Mouse (Mus musculus): ENCODE data around the gene Miox.

Miox gene

GRCm38 (mm10) chr15:89365141-89365551 lies 30.9 kb downstream of the Miox start:
- no peak for DNase-seq (ENCODE audit: low spot score)

GRCm38 (mm10) chr15:89372068-89372467 lies 37.9 kb downstream of the Miox start:
- no peak for DNase-seq (ENCODE audit: low spot score)

DNA sequence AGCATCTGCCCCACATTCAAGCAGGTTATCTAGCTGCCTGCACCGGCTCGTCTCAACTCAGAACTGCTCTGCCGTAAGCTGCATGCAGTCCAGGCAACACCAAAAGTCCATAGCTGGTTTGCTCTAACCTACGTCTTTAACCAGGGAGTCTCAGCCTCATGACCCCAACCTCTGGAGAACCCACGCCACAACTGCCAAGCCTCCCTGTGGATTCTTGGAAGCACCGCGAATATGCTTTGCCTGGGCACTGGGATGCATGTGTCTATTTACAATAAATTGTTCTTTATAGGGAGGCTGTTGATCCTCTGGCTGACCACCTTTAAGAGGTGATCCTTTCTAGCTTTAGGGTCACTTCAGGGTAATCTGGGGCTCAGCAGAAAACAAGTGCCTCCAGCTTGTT lies 38.3 kb downstream of the Miox start:
- no peak for DNase-seq (ENCODE audit: low spot score)

DNA sequence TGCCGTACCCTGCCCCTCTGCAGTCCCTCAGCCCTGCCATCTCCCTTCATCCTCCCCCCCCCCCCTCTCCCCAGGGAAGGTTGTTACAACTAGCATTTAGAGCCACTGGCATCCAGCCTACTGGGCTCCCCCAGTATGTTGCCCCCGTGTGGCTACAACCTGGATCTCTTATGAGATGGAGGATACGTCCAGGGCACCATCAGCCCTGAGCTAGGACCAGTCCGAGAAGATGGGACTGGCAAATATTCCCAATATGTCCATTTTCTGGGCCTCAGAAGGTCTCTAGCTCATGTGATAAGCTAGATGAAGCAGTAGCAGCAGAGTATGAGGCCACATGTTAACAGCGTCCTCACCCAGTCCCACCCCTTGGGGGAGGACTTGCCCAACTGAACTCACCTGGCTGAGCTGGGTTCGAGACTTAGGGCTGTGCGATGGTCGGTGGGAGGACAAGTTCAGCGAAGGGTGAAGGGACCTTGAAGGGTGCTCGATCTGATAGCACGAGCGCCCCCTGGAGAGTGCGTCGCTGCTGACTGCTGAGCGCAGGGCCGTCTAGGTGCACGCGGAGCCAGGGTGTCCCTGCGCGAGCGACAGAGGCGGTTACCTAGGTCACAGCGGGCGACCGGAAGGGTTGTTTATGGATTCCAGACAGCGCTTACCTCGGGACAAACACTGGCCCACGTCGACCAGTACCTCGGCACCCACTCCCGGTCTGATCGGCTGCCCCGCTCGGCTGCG lies 39.0 kb downstream of the Miox start:
- peak; percentile 81 for DNase-seq (ENCODE audit: low spot score)

- peak; percentile 90 for DNase-seq (ENCODE audit: low spot score)
These were observed 39.6 kb downstream of the Miox start, which contains the start of gene Sco2 for GRCm38 (mm10) chr15:89373762-89374248. Sco2 (minus strand) TSS chr15:89373846.

DNA sequence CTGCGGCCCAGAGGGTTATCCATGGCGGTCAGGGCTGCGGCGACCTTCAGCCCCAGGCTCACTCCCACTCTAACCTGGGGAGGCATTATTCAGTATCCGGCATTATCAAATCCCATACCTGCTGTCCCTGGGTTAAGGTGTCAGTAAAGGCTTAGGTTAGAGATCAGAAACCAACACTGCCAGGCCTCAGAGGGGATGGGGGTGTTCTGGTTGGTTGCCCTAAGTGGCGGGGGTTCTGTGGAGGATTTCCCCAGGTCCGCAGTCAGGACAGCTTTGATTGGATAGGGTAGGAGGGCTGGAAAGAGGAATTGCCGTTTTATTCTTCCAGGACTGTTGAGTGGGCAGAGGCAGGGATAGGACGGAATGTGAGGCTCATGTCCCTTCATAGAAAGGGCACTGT lies 40.1 kb downstream of the Miox start:
- DNase-seq (ENCODE audit: low spot score) = no peak

GRCm38 (mm10) chr15:89374801-89375534 lies 40.8 kb downstream of the Miox start:
- no peak for DNase-seq (ENCODE audit: low spot score)

- DNase-seq (ENCODE audit: low spot score) = no peak
These were observed 41.8 kb downstream of the Miox start for GRCm38 (mm10) chr15:89376040-89376439.

- no peak for DNase-seq (ENCODE audit: low spot score)
These were observed 42.8 kb downstream of the Miox start, which contains the start of gene Tymp for GRCm38 (mm10) chr15:89376957-89377356. Tymp (minus strand) TSS chr15:89377039.

DNA sequence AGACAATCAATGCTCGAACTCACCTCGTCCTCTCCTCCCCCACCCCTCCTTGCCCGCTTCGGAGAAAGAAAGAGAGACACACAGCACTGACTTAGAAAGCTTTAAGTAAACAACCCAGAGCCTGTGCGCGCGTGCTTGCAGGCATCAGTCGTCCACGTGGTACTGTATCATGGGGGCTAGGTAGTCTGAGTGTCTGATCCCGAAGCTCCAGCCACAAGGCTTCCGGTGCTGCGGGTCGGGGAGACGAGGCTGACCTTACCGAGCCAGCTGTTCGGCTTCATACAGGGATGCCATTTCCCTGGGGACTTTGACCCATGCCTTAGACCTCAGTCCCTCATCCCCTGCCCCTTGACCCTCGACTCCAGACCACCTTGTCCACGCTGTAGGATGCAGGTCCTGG lies 43.2 kb downstream of the Miox start:
- no peak for DNase-seq (ENCODE audit: low spot score)

GRCm38 (mm10) chr15:89377938-89378828 lies 44.0 kb downstream of the Miox start:
- DNase-seq (ENCODE audit: low spot score) = no peak

DNA sequence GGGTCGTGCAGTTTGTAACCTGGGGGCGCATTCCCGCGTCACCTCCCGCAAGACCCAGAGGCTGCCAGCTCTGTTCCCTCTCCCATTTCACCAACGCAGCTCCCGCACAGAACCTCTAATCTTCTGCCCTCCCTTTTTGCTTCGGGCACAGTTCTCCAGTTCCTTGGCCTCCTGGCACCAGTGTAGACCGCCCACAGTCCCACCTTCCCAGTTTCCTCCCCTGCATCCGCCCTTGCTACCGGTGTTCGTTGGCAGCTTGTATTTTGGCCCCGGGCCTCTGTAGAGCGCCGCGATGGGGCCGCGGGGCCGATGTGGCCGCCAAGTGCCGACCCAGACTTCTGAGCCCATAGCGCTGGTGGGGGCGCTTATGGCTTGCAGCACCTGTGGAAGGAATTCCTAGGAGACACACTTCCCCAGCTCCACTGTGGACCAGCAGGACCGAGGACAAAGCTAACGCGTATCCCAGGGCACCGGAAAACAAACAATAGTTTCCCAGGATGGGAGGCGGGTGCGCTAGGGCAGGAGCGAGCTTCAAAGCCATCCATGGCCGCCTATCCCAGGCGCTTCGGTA lies 44.7 kb downstream of the Miox start, which contains the start of gene Odf3b:
Gene Odf3b, minus strand, starts transcription at position 452 of the 571 bp plus-strand sequence.
- no peak for DNase-seq (ENCODE audit: low spot score)

DNA sequence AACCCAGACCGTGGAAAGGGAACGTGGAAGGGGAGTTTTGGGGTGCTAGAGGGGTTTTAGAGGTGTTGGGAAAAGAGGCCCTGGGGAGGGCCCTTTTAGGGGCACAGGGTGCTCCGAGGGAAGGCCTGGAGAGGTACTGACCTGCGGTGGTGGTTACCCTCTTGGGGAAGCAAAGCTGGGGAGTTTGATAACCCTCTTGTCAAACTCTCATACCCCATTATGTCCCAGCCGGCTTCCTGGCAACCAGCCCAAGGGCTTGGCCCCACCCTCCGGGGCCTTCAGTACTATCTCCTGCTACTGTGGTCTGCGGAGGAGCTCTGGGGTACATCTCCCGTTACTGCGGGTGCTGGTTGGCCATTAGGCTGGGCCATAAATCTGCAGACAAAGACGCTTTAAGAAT lies 45.2 kb downstream of the Miox start:
- DNase-seq (ENCODE audit: low spot score) = no peak

GRCm38 (mm10) chr15:89384617-89385016 lies 50.4 kb downstream of the Miox start, which contains the start of gene Klhdc7b:
Klhdc7b (plus strand) TSS chr15:89384917.
- no peak for DNase-seq (ENCODE audit: low spot score)
